Mouse (Mus musculus) kidney, postnatal 14 days (tissue): ENCODE results near the gene Exoc8.

ENCODE experiments used
- DNase-seq: peaks from one replicate; pipeline ENCODE4 v3.0.0; 2022; ENCODE audit warnings: mixed read lengths

Gene Exoc8

DNA sequence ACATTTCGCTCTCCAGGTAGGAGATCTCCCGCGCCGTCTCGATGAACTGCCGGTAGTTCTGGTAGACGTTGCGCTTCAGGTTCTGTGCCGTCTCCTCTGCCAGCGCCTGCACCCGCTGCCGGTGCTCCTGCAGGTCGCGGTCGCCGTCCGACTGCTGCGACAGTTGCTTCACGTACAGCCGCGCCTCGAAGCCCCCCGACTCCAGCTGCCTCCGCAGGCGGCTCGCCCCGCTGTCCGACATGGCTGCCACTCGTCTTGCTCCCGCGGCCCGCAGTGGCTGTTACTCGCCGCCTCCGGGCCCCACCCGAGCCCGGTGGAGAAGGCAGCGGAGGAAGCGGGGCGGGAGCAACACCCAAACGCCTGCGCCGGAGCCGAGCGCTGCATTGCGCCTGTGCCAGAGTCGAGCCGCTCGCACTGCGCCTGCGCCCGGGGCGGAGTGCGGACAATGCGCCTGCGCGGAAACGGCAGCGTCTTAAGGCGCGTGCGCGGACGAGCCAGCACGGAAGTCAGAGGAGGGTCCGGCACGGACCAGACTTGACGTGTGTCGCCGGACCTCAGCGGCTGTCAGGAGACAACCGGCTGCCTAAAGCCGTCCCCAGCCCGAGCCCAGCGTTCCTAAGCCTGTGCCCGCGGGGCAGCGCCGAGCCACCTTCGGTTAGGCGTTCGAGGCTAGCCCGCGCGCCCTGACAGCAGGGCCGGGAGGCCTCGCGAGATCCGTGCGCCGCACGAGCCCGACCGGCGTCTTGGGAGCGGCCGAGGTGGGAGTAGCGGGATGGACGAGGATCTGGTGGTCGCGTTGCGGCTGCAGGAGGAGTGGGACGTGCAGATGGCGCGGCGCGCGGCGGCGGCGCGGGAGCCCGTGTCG, at the start of gene Exoc8, which contains the start of gene Sprtn:
TSS of gene Exoc8 (minus strand) at position 320 of the 865 bp plus-strand sequence.
TSS of gene Sprtn (plus strand) at position 501 of the 865 bp plus-strand sequence.
- peak; percentile 98 for DNase-seq

DNA sequence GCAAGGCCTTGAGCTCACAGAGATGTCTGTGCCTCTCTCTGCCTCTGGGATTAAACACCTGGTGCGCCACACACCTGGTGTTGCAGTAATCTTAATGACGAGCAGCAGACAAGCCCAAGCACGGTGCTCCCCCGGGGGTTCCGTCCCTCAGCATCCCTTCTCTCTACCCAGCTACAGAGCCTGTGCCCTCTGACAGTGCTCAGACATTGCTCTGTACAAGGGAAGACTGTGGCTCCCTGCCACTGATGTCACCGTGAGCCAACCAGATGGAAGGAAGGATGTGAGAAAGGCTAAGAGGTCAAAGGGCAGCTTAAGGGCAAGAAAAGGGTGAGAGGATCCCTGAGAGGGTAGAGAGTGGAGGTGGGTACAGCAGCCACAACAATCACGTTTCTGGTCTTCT, 46.9 kb upstream of the Exoc8 start:
- DNase-seq = no peak

DNA sequence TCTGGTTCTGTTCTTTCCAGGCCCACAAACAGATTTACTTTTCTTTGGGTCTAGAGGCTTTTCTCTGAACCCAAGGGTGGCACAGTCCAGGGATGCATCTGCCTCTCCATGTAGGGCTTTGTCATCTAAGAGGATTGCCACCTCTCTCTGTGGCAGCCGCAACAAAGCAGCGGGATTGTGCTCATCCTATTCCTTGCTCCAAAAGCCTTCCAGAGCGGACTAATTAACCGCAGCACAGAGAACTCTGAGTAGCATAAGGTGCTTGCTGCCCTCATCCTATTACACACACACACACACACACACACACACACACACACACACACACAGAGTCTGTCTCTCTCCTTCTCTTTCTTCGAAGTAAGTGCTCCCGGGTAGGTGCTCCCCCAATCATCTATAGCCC, 46.3 kb upstream of the Exoc8 start:
- no peak for DNase-seq

DNA sequence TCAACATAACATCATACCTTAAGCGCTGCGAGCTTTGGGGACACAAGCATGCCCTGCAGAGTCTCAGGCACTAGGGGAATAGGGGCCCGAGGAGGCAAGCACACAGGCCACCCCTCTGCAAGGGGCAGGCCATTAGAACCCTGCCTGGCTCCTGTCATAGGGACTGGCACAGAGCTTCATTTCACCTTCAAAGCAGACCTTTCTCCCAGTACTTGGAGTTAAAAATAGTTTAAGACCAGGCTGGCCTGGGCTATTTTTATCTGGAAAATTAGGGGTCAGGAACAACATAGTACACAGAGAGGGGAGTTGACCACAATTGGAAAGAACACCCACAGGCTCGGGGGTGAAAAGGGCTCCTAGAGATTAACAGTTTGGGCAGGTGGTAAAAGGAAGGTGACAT, 39.8 kb upstream of the Exoc8 start:
- no peak for DNase-seq

DNA sequence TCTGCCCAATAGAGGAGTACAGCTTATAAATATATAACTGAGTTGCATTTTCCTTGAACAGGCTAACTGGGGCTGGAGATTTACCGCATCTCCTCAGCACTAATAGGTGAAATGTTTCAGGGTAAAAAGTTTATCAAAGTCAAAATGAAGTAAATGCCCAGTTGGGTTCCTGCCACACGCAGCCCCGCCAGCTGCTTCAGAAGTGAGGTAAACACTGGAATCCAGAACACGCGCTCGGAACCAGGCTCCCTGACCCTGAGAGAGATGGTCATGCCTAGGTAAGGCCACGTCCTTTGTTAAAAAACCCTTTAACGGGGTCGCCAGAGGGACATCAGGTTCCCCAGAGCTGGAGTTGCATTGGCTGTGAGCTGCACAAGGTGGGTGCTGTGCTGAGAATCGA, 39.2 kb upstream of the Exoc8 start:
- DNase-seq = no peak

DNA sequence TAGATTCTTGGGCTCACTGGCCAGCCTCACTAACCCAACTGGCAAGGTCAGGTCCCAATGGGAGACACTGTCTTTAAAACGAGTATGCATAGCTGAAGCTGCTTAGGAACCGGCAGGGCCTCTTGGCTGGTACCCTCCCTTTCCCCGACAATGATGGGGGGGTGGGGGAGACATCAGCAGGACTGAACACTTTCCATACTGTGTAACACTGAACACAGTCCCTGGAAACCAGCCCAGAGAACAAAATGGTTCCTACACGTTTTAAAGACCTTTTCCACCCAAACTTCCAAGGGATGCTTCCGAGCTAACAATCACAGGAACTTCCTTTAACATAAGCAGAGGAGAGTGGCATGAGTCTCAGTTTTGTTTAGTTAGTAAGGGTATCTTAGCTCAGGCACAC, 37.6 kb upstream of the Exoc8 start:
- no peak for DNase-seq

DNA sequence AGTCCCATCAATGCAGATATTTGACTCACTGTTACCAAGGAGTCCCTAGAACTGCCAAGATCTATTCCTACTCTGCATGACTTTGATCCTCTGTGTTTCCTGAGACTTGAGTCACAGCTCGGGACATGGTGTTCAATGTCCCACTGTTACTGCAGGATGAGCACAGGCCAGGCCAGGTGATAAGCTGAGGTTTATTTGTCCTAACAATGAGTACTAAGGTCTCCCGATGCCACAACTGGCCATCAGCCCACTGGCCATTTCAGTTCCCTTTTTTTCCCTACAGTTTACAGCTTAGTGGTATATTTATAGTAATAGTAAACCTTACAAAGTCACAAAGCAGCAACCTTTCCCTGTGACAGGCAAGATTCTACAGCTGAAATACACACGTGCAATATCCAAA, 34.9 kb upstream of the Exoc8 start:
- no peak for DNase-seq

DNA sequence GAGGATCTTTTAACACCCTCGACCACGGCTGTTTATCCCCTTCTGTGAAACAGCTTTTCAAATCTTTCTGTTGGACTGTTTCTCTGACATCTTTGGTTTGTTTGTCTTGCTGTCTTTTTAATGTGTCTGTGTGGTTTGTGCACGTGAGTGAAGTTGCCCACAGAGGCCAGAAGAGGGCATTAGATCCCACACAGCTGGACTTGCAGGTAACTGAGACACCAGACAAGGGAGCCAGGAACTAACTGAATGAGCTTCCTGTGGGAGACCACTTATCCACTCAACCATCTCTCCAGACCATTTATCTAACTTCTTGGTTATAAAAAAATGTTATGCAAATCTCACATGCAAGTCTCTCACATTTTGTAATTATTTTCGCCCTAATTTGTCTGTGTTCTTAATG, 33.1 kb upstream of the Exoc8 start:
- DNase-seq = no peak

DNA sequence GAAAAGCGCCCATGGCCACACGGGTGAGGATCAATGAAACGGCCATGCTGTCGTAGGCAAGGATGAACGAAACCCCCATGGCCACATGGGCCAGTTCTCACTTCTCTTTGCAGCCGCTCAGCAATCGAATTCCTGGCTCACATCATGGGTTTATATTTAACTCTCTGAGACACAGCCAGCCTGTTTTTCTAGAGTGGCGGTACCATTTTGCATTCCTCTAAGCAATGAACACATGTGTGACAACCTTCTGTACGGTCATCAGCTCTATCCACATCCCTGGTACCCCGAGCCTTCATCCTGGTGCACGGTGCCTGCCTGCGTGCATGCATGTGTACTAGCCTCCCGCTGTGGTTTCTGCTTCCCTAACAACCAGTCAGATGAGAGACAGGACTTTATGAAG, 32.6 kb upstream of the Exoc8 start:
- DNase-seq = peak; percentile 23

DNA sequence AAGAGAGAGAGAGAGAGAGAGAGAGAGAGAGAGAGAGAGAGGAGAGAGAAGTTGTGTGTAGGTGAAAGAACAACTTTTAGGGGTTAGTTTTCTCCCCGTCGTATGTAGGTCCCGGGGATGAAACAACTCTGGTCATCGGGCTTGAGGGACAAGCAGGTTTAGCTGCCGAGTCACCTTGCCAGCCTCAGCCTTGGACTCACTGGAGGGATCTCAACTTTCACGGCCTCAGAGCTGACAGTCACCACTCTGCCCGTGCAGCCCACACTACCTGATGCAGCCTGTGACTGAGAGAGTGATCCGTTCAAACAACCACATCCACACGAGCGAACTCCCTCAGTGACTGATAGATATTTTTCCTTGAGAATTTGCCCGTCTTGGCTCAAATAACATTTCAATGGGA, 31.5 kb upstream of the Exoc8 start:
- DNase-seq = no peak

DNA sequence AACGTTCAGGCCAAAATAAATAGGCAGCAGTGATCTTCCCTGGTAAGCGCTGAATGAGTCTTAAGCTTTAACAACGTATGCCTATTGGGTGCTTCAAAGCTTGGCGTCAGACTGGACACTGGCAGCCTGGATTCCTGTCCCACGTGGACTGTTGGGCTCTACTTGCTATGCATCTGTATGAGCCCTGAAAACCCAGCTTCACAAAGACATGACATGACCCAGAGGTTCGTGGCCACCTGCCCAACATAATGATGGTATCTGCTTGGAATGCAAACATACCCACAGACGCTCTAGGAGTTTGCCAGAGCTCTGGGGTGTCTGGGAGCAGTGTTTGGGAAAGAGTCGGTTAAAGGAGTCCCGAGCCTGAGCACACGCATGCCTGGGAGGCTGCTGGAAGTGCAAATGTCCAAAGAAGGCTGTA, 28.9 kb upstream of the Exoc8 start:
- DNase-seq = peak; percentile 45

DNA sequence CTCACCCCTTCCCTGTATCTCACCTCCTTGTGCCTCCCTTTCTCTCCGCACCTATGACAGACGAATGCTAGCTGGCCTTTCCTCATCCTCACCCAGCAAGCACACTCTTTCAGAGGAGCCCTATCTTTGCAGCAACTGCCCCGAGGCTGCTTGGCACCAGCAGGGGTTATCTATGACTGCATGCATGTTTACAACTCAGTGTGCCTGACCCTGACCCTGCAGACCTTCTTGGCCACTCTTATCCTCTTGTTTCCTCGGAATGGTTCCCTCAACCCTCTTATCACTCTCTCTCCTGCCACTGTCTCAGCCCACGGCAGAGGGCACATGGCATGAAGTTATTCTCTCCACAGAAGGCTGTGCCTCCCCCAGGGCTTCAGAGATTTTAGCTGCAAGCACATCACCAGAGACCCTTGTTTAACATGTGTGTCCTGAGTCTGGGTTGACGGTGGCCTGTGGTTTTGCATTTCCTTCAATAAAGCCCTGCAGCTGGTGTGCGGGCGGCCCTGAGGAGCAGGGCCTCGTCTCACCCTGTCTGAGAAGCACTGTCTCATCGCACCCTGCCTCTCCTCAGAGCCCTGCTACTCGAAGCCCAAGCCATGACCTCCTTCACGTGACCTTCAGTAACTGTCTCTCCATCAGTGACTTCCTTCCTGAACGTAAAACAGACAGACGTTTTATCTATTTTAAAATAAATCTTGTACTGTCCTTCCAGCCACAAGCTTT, 28.2 kb upstream of the Exoc8 start:
- peak; percentile 32 for DNase-seq

DNA sequence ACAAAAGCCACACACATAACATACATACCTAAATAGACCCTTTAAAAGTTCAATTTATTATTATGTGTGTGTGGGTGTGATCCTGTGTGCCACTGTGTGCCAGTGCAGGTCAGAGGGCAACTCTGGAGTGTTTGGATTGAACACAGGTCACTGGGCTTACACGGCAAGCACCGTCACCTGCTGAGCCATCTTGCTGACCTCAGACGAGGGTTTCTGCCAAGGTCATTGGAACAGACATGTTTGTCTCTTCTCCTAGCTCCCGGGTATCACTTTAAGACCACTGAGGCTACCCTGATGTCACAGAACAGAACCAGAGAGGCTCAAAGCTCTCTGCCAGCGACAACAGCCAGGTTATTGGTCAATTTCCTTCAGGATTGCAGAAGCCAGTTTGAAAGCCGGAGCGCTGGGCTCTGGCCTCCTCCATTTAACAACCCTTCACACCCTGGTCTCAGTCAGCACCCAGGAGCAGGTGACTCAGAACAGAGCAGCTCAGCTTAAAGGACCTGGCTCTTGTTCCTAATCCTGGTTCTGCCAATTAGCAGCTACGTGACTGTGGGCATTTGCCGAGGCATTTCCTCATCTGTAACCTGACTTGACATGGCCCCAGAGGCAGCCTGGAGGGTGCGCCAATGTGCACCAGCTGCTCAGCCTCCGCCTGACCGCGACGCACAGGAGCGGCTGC, 26.6 kb upstream of the Exoc8 start:
- no peak for DNase-seq

DNA sequence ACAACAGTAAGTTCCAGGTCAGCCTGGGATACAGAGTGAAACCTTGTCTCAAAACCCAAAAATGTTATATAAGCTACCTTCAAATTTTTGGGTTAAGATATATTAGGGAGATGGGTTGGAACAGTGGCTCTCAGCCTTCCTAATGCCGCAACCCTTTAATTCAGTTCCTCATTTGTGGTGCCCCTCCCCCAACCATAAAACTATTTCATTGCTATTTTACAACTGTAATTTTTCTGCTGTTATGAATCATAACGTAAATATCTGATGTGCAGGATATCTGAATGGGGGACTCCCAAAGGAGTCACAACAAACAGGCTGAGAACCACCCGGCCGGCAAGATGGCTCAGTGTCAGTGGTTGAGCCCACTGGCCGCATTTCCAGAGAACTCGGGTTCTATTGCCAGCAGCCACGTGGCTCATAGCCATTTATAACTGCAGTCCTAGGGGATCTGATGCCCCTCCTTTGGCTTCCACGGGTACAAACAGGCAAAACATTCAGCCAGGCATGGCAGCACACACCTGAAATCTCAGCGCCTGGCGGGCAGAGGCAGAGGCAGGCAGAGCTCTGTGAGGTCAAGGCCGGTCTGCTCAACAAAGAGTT, 25.1 kb upstream of the Exoc8 start:
- no peak for DNase-seq

DNA sequence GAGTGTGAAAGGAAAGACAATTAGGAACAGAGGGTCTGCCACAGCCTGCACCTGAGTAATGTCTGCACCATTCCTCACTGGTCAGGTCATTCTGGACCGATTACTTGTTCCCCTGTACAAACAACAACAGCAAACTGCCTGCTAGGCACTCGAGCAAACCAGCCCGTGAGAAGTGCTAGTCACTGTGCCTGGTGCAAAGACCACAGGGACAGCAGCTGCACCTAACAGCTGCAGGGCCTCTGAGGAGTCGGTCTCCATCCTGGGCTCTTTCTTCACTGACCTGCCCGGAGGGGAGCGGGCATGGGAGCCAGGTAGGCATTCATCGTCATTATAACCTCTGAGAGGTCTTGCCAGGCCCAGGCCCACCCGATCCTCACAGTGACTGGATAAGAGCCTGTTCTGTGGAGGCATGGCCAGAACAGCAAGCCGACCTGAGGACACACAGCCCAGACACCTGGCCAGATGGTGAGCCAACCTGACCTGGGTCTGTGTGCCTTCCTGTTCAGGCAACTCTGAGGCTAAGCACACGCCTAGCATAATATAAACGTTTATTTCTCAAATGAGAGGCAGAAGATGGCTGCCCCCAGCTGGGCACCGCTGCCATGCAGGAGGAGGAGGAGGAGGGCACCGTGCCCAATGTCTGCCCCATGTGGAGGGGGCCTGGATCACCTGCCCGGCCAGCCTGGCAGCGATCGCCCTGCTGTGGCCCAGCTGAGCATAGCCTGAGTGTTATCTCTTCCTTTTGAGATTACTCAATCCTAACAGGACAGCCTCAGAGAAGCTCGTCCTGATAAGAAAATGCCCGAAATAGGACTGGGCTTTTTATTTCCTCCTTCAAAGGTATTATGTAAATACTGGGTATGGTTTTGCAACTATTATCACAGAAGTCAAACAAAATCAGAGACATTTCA, 24.1 kb upstream of the Exoc8 start:
- DNase-seq = no peak

DNA sequence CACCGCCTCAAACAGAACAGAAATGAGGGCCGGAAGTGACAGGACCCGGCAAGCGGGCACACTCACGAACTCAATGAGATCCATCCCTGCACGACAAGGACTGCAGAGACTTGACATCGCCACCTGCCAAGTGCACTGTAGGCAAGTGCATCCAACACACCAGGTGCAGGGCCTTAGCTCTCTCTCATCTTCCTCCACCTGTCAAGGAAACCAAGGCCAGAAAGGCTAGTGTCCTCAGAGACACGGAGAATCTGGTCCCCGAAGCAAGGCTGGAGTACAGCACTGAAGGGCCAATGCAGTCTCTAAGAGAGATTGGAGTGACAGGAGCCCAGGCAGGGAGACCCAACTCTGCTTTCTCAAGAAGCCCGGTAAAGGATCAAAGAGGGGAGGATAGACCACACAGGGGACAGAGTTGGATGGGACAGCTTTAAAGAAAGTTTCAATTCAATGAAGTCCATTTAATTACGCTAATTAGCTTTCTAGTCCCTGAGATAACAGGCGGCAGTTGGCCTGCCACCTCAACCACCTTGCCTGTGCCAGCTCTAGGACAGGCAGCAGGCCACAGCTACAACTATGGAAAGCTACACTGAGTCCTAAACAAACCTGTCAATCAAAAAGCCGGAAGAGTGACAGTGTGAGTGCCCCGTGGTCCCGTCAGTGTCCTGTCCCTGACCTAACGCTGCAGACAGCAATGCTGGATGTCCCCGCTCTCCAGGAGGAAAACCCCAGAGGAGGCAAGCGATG, 20.4 kb upstream of the Exoc8 start:
- no peak for DNase-seq

DNA sequence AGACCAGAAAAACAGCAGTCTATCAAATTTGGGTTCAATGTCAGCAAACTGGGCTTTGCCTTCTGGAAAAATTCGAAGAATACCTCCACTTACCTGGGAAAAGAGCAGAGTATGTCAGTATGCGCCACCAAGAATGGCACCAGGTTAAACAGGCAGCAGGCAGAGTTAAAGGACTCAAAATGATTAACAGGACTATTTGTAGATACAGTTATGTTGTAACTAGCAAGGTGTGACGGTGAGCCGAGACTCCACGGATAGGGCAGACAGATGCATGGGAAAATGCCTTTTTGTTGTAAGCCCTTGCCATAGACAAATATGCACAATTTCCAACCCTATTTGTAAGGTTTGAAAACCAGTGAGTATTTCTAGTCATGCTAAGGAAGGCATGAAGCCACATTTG, 16.6 kb upstream of the Exoc8 start:
- DNase-seq = peak; percentile 33

DNA sequence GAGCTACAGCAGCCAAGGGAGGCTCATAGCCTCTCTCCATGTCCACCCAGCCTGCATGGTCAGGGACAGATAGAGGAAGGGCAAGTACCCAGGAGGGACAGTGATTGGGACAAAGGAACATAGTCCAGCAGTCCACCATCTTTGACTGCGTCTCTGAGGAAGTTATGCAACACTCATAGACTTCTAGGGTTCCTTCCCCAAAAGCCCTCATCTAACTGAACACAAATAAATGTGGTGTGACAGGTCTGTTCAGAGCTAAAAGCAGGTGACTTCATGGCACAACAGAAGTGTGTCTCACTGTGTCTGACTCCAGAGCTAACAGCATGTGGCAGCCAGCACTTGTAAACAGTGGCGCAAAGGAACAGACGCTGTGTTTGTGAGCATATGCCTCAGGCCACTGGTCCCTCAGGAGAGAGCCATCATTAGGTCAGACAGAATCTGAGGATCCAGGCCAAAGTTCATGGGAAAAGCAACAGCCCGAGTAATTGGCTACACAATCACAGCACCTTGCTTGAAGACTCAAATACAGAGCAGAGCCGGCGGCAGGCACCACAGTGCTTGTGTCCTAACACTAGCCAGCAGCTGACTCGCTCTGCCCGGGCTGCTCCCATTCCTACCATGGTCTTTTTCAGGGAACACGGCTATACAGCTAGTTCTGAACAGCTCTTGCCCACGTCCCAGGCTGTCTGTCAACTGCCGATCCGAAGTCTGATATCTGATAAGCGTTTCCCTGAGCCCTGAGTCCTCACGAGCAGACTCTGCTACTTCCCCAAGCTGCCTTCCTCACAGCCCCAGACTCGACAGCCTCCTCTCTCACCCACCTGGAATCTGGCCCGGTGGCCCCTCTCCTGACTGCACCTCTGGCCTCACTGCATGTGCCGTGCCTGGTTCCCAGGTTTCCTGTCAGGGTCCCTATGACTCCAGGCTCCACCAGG, 14.7 kb upstream of the Exoc8 start:
- DNase-seq = peak; percentile 45

DNA sequence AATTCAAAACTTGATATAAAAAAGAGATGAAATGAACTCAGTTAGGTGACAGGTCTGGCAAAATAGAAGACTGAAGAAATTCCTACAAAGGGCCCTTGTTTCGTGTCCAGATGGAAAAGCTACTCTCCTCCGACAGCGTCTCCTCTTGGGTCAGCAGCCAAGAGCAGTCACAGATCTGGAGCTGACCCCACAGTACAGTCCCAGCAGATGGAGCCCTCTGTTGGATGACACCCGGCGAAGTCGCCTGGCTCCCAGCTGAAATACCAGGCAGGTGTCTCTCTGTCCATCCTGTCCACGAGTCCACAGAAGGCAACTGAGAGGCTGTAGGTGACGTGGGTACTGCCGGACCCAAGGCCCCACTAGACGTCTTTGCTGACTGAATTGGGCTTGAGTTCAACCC, 12.8 kb upstream of the Exoc8 start:
- DNase-seq = no peak

DNA sequence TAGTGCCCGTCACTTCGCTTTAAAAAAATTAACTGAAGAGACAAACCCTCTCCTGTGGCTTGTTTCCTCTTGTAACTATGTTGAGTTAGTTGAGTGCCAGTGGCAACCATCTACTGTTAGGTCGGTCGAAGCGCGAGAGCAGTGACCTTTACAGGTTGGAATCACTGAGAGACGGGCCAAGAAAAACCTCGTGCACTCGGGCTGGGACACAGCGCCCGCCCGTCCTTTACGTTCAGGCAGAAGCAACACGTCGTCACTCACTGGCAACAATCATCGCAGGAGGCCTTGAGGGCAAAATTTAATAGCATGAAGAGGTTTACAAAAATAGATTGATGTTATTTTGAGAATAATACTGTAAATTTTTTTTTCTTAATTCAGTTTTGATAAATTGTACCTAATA, 12.4 kb upstream of the Exoc8 start:
- DNase-seq = no peak
